Mouse (Mus musculus): ENCODE results near the gene Olfr535. TPM values are rescaled to one million over a fixed set of nuclear protein-coding genes. Genes with fewer than 3 reads are reported as not detected.

Gene Olfr535
- polyA plus RNA-seq, 1 experiment from 2014 or later, result not detected

GRCm38 (mm10) chr7:140539746-140540145 is 55.7 kb downstream of the Olfr535 start:
- Histone ChIP-seq H3K36me3 (ENCODE audit: insufficient read depth) (no peaks in the 10 kb centered on the region), H3K4me1 (ENCODE audit: insufficient read depth) (no peaks in the 10 kb centered on the region), H3K9ac (no peak overlapping the region), H3K4me3 (ENCODE audit: low read depth, low read length) (no peak overlapping the region), H3K9me3 (ENCODE audit: low read depth, low read length) (no peaks in the 10 kb centered on the region), H3K4me2 (no peak overlapping the region), H3K27me3 (ENCODE audit: insufficient read depth, low read length) (no peaks in the 10 kb centered on the region), H3K27ac (ENCODE audit: low read depth) (no peak overlapping the region)
- no peak for TF ChIP-seq CTCF (IDR thresholded peaks at IDR 0.05; ENCODE audit: low read depth)
- DNase-seq (no peak), ATAC-seq (ENCODE audit: insufficient read depth) (no peak)
- WGBS, result 54% methylated on average over 2 of the region's 2 CpGs

Other genes with a start within 250 kb of the Olfr535 start
- not detected in 2 replicates for gene 5830411N06Rik, start 236.9 kb upstream of the Olfr535 start, polyA plus RNA-seq (2014; fragmentation: Nextera tagmentation; extraction: Ambion mirVana)
- not detected in 2 replicates for gene Olfr525, start 163.4 kb upstream of the Olfr535 start, polyA plus RNA-seq (2014; fragmentation: Nextera tagmentation; extraction: Ambion mirVana)
- not detected in 2 replicates for gene Olfr527, start 150.2 kb upstream of the Olfr535 start, polyA plus RNA-seq (2014; fragmentation: Nextera tagmentation; extraction: Ambion mirVana)
- not detected in 2 replicates for gene Olfr60, start 122.5 kb upstream of the Olfr535 start, polyA plus RNA-seq (2014; fragmentation: Nextera tagmentation; extraction: Ambion mirVana)
- not detected in 2 replicates for gene Olfr530, start 107.9 kb upstream of the Olfr535 start, polyA plus RNA-seq (2014; fragmentation: Nextera tagmentation; extraction: Ambion mirVana)
- gene Olfr531, start 81.3 kb upstream of the Olfr535 start, polyA plus RNA-seq (2014; fragmentation: Nextera tagmentation; extraction: Ambion mirVana), result not detected in 2 replicates
- not detected in 2 replicates for gene Olfr532, start 62.6 kb upstream of the Olfr535 start, polyA plus RNA-seq (2014; fragmentation: Nextera tagmentation; extraction: Ambion mirVana)
- not detected in 2 replicates for gene Olfr533, start 20.8 kb upstream of the Olfr535 start, polyA plus RNA-seq (2014; fragmentation: Nextera tagmentation; extraction: Ambion mirVana)
- gene Olfr536, start 23.2 kb downstream of the Olfr535 start, polyA plus RNA-seq (2014; fragmentation: Nextera tagmentation; extraction: Ambion mirVana), result not detected in 2 replicates
- not detected in 2 replicates for gene Olfr538, start 83.7 kb downstream of the Olfr535 start, polyA plus RNA-seq (2014; fragmentation: Nextera tagmentation; extraction: Ambion mirVana)
- gene Olfr46, start 117.1 kb downstream of the Olfr535 start, polyA plus RNA-seq (2014; fragmentation: Nextera tagmentation; extraction: Ambion mirVana), result not detected in 2 replicates
- not detected in 2 replicates for gene Olfr61, start 144.8 kb downstream of the Olfr535 start, polyA plus RNA-seq (2014; fragmentation: Nextera tagmentation; extraction: Ambion mirVana)
- not detected in 2 replicates for gene Olfr53, start 162.2 kb downstream of the Olfr535 start, polyA plus RNA-seq (2014; fragmentation: Nextera tagmentation; extraction: Ambion mirVana)
- not detected in 2 replicates for gene Olfr539, start 175.7 kb downstream of the Olfr535 start, polyA plus RNA-seq (2014; fragmentation: Nextera tagmentation; extraction: Ambion mirVana)
- gene Olfr45, start 197.7 kb downstream of the Olfr535 start, polyA plus RNA-seq (2014; fragmentation: Nextera tagmentation; extraction: Ambion mirVana), result not detected in 2 replicates
- gene Olfr541, start 213.1 kb downstream of the Olfr535 start, polyA plus RNA-seq (2014; fragmentation: Nextera tagmentation; extraction: Ambion mirVana), result not detected in 2 replicates

Data from lung, embryonic 14.5 days (tissue).